Comparison of ENCODE assay signal across 8 mouse cellular contexts in genomic region chrX:107150752-107151515, GRCm38 (mm10). TPM values are rescaled to one million over a fixed set of nuclear protein-coding genes. Genes with fewer than 3 reads are reported as not detected.
DNase-seq lines count a peak whose midpoint lies in the region; ATAC-seq and TF ChIP-seq lines count a peak whose summit lies in the region.

No protein-coding gene starts in this region.

- peak overlapping the region; percentile 62 for H3K27ac ChIP-seq in intestine, embryonic 14.5 days (ENCODE audit: low read depth)
- no peak overlapping the region for H3K27ac ChIP-seq in forebrain, postnatal 0 days (ENCODE audit: low read depth, low read length)

- H3K4me1 ChIP-seq in intestine, embryonic 14.5 days (replicated peaks; ENCODE audit: control insufficient read depth, insufficient read depth, low read length): no peaks in the 10 kb centered on the region; the same call in 1 of the 2 replicates
- H3K4me1 ChIP-seq in forebrain, postnatal 0 days (ENCODE audit: insufficient read depth): no peaks in the 10 kb centered on the region

- no peaks in the 10 kb centered on the region for H3K9me3 ChIP-seq in intestine, embryonic 14.5 days (ENCODE audit: control insufficient read depth, low read length)
- no peaks in the 10 kb centered on the region for H3K9me3 ChIP-seq in forebrain, postnatal 0 days (ENCODE audit: low read length)

- H3K36me3 ChIP-seq in intestine, embryonic 14.5 days (ENCODE audit: control insufficient read depth, insufficient read depth, low read length): no peaks in the 10 kb centered on the region
- H3K36me3 ChIP-seq in forebrain, postnatal 0 days (ENCODE audit: insufficient read depth): no peaks in the 10 kb centered on the region

- peak; percentile 5 for DNase-seq in embryo, embryonic 10 days (ENCODE audit: low spot score)
- no peak for DNase-seq in embryo, embryonic 10.5 days (ENCODE audit: low spot score)
- DNase-seq in c-Kit-positive CD71-negative TER-119-negative erythroid progenitor cells, embryonic 14.5 days (ENCODE audit: low read depth): peak; percentile 45
- DNase-seq in intestine, embryonic 14.5 days (ENCODE audit: low spot score): no peak
- no peak for DNase-seq in right cerebral cortex, postnatal 10 days (ENCODE audit: low spot score in 2 of 2)
- DNase-seq in right cerebral cortex, postnatal 25 days: no peak
- no peak for DNase-seq in forebrain, postnatal 0 days

- no peak for ATAC-seq in intestine, embryonic 14.5 days (replicated peaks; ENCODE audit: low FRiP score, low TSS enrichment, low read depth)
- ATAC-seq in megakaryocyte progenitor cell, adult 5-6 weeks (replicated peaks; ENCODE audit: poor library complexity): peak; percentile 96
- no peak for ATAC-seq in forebrain, postnatal 0 days

- no peak overlapping the region for H3K9ac ChIP-seq in intestine, embryonic 14.5 days (ENCODE audit: low read length)
- H3K9ac ChIP-seq in forebrain, postnatal 0 days: no peak overlapping the region

- TF ChIP-seq CTCF in forebrain, postnatal 0 days (IDR thresholded peaks at IDR 0.05; ENCODE audit: low read depth): no peak

- WGBS in intestine, embryonic 14.5 days: 58% methylated on average over 4 of the region's 4 CpGs
- WGBS in forebrain, postnatal 0 days: 56% methylated on average over 4 of the region's 4 CpGs

- H3K4me3 ChIP-seq in intestine, embryonic 14.5 days (ENCODE audit: low read depth, low read length): no peak overlapping the region
- H3K4me3 ChIP-seq in forebrain, postnatal 0 days (ENCODE audit: low read depth, low read length): no peak overlapping the region

- 0 out of 2 replicates have a peak overlapping the region, but pooled peaks have one; percentile 7 for H3K4me2 ChIP-seq in intestine, embryonic 14.5 days (ENCODE audit: low read length)
- H3K4me2 ChIP-seq in forebrain, postnatal 0 days (ENCODE audit: low read depth): no peak overlapping the region

- no peaks in the 10 kb centered on the region for H3K27me3 ChIP-seq in intestine, embryonic 14.5 days (replicated peaks; ENCODE audit: control insufficient read depth, insufficient read depth, low read length)
- H3K27me3 ChIP-seq in forebrain, postnatal 0 days (ENCODE audit: insufficient read depth, low read length): no peaks in the 10 kb centered on the region

RNA-seq across cellular contexts. Expression of gene P2ry10b, which starts 2.2 kb away (rescaled TPM):
- 0.51 and 0.60 TPM in 2 replicates for polyA plus RNA-seq in intestine, embryonic 14.5 days (2014; fragmentation: Nextera tagmentation; extraction: Ambion mirVana)
- 0.29 and 0.44 TPM in 2 replicates for total RNA-seq in megakaryocyte progenitor cell, adult 5-6 weeks (2015)
- total RNA-seq in megakaryocyte progenitor cell, adult 5-6 weeks (2017): 0.08 and 0.20 TPM in 2 replicates
- total RNA-seq in forebrain, postnatal 0 days (2014; rRNA removed): 0.77 and 0.86 TPM in 2 replicates
- 0.42 and 0.80 TPM in 2 replicates for polyA plus RNA-seq in forebrain, postnatal 0 days (2015; fragmentation: Nextera tagmentation; extraction: Ambion mirVana)

Comparison
In these comparisons a context has a peak if more than half of its experiments do, and no peak if none do; other contexts are left out.
1. DNase-seq: peak in embryo, embryonic 10 days (single experiment) and c-Kit-positive CD71-negative TER-119-negative erythroid progenitor cells, embryonic 14.5 days (single experiment); none in embryo, embryonic 10.5 days (single experiment), intestine, embryonic 14.5 days (single experiment), right cerebral cortex, postnatal 10 days (0 of 2), right cerebral cortex, postnatal 25 days (single experiment) and forebrain, postnatal 0 days (single experiment).